Mouse (Mus musculus): ENCODE measurements around the gene Gm3115. TPM values are rescaled to one million over a fixed set of nuclear protein-coding genes. Genes with fewer than 3 reads are reported as not detected.
"Not testable (repeated sequence)": the region's sequence is repeated elsewhere in the genome, so short reads cannot be mapped to it uniquely, and the experiment has no call there.

Gm3115 gene
- not detected in 2 replicates for polyA plus RNA-seq (2015; fragmentation: Nextera tagmentation; extraction: Ambion mirVana)

GRCm38 (mm10) chr14:4083820-4084219 is at the start of gene Gm3115:
TSS of gene Gm3115 (plus strand) at chr14:4084120.
- not testable (repeated sequence) for H3K9ac ChIP-seq; H3K27me3 ChIP-seq; H3K9me3 ChIP-seq; H3K4me2 ChIP-seq; H3K4me1 ChIP-seq (replicated peaks); H3K36me3 ChIP-seq; H3K27ac ChIP-seq (replicated peaks); ATAC-seq (ENCODE audit: low FRiP score, low read depth); H3K4me3 ChIP-seq
- WGBS: 72% methylated on average over 3 of the region's 3 CpGs

GRCm38 (mm10) chr14:4110426-4110825 is 26.5 kb downstream of the Gm3115 start, which contains the start of gene Gm8108:
TSS of gene Gm8108 (plus strand) at chr14:4110526.
- peak within 1 kb of the TSS; percentile 41 for H3K9ac ChIP-seq
- H3K4me1 ChIP-seq (replicated peaks); H3K27ac ChIP-seq (replicated peaks); ATAC-seq (ENCODE audit: low FRiP score, low read depth); H3K27me3 ChIP-seq; H3K9me3 ChIP-seq; H3K36me3 ChIP-seq: not testable (repeated sequence)
- WGBS: 1% methylated on average over 23 of the region's 37 CpGs
- peak within 1 kb of the TSS; percentile 59 for H3K4me2 ChIP-seq
- H3K4me3 ChIP-seq: peak within 1 kb of the TSS; percentile 48

- not testable (repeated sequence) for H3K27me3 ChIP-seq; H3K4me1 ChIP-seq (replicated peaks); ATAC-seq (ENCODE audit: low FRiP score, low read depth); H3K36me3 ChIP-seq; H3K4me2 ChIP-seq; H3K4me3 ChIP-seq; H3K9me3 ChIP-seq; H3K9ac ChIP-seq; H3K27ac ChIP-seq (replicated peaks)
- 96% methylated on average over 4 of the region's 4 CpGs for WGBS
Measured at GRCm38 (mm10) chr14:4141646-4142045, 57.7 kb downstream of the Gm3115 start.

Other genes starting within 250 kb of the Gm3115 start
- gene Gm3033, start 237.9 kb upstream of the Gm3115 start, polyA plus RNA-seq (2015; fragmentation: Nextera tagmentation; extraction: Ambion mirVana): 0.93 TPM in 1 of 2 replicates, not detected in the other
- gene Gm2916, start 199.9 kb upstream of the Gm3115 start, polyA plus RNA-seq (2015; fragmentation: Nextera tagmentation; extraction: Ambion mirVana): 0.21 TPM in 1 of 2 replicates, not detected in the other
- 0.21 TPM in 1 of 2 replicates, not detected in the other for gene Gm3029, start 152.4 kb upstream of the Gm3115 start, polyA plus RNA-seq (2015; fragmentation: Nextera tagmentation; extraction: Ambion mirVana)
- gene Gm3095, start 120.6 kb upstream of the Gm3115 start, polyA plus RNA-seq (2015; fragmentation: Nextera tagmentation; extraction: Ambion mirVana): 0.60 and 1.8 TPM in 2 replicates
- gene Gm3099, start 85.7 kb upstream of the Gm3115 start, polyA plus RNA-seq (2015; fragmentation: Nextera tagmentation; extraction: Ambion mirVana): 0.14 TPM in 1 of 2 replicates, not detected in the other
- gene Gm5796, start 60.2 kb upstream of the Gm3115 start, polyA plus RNA-seq (2015; fragmentation: Nextera tagmentation; extraction: Ambion mirVana): 2.9 and 4.1 TPM in 2 replicates
- 3.1 and 4.7 TPM in 2 replicates for gene Gm8108, start 26.4 kb downstream of the Gm3115 start, polyA plus RNA-seq (2015; fragmentation: Nextera tagmentation; extraction: Ambion mirVana)
- gene Gm3127, start 80.9 kb downstream of the Gm3115 start, polyA plus RNA-seq (2015; fragmentation: Nextera tagmentation; extraction: Ambion mirVana): not detected in 2 replicates
- gene Gm2974, start 98.5 kb downstream of the Gm3115 start, polyA plus RNA-seq (2015; fragmentation: Nextera tagmentation; extraction: Ambion mirVana): 9.2 and 10.3 TPM in 2 replicates
- not detected in 2 replicates for gene Gm3138, start 165.5 kb downstream of the Gm3115 start, polyA plus RNA-seq (2015; fragmentation: Nextera tagmentation; extraction: Ambion mirVana)
- 0.13 TPM in 1 of 2 replicates, not detected in the other for gene Gm3149, start 233.2 kb downstream of the Gm3115 start, polyA plus RNA-seq (2015; fragmentation: Nextera tagmentation; extraction: Ambion mirVana)

Measured in hindbrain, embryonic 15.5 days (tissue).